Mouse (Mus musculus) thymus, postnatal 0 days (tissue): Measurements from ENCODE around the gene Anxa6. TPM values are rescaled to one million over a fixed set of nuclear protein-coding genes. Genes with fewer than 3 reads are reported as not detected.

ENCODE experiments used
- DNase-seq: peaks from one replicate; pipeline ENCODE4 v3.0.0-alpha.2; 2015; ENCODE audit warnings: low spot score
- polyA plus RNA-seq: library from polyadenylated mRNA; unstranded; fragments of >200 nt; fragmentation: Nextera tagmentation; extraction: Ambion mirVana; gene quantifications from 2 replicates; pipeline ENCODE4 v1.2.1, GENCODE M21; 2015

Anxa6 gene
- polyA plus RNA-seq, 1 experiment from 2014 or later = 131 TPM

DNA sequence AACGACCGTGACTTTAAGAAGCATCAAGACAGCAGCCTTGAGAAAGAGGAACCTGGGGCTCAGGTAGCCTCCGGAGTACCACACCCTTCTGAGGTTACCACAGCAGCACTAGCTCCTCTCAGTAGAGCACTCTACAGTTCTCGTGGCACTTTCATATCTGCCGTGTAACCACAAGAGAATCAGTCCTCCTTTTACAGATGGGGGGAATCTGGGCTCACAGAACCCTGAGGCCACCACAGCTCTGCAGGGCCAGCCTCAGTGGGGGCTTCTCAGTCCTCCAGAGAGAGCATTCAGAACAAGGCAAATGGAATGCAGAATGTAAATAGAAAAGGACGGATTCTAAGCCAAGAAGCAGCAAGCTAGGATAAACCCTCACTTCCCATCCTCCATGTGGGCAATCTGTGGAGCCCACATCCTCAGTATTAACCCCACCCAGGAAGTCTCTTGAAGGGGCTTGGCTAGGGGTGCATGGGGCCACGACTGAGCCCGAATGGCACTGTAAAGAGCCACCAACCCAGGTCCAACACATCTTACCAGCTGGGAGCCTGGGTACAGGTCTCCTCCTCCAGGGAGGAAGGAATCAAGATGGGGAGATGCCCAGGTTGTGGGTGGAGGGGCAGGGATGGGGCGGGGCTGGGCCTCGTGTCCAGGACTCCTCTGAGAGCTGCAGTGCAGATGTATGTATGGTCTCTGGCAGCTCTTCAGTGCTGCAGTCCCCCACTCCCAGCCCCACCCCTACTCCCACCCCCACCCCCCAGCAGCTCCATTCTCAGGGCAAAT lies 1.8 kb downstream of the Anxa6 start:
- DNase-seq = peak; percentile 23

DNA sequence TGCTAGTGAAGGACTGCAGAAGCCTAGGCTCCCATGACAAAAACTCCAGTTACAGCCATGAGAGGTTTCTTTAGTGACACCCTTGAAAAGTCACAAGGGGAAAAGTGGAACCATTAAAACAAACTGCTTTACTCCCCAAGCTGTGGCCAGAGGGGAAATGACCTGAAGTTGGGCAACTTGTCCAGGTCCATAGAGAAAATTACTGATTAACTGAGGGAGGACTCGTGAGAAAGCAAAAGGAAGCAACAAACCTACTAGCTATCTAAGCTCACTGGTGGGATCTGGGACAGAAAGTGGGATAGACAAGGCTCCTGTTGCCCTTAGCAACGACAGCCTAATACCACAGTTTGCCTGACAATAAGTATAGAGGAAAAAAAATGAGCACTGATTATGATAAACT lies 4.7 kb downstream of the Anxa6 start:
- no peak for DNase-seq

DNA sequence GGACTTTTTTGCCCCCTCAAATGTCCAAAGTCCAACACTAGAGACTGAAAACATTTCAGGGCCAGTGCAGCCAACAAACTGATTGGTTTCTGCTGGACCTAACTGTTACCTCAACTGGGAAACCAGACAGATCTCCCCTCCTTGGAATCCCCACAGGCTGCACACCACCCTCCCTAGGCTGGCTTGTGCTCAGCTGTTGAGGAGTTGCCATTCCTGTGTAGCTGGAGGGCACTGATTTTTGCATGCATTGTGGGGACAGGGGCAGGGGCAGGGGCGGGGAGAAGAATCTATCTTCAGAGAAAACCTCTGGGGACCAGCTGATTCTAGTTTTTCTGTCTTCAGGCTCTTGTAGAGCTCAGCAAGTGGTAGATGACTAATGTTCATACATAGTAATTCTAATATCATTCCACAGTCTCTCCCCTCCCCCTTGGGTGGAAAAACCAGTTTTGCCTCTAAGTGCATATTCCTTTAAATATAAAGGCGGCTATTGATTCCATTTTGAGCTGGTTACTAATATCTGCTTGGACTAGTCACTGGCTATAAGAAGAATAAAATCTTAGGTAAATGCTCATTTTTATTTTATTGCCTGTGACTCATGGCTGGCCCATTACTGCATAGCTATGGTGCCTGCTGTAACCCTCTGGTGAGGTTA lies 5.9 kb downstream of the Anxa6 start:
- no peak for DNase-seq

DNA sequence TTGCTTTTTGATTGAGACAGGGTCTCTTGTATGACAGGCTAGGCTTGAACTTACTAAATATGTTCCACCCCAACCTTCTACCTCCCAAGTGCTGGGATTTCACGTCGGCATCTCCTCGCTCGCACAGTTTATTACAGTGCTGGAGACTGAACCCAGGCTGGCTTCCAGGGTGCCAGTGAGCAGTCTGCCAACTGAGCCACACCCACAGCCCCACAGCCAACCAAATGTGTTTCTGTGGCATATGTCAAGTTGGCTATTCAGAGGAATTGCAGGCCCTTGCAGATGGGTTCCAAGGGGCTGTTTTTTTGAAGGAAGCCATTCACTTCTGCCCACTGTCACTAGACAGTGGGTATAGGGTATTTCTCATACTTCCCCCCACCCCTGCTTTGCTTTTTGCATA lies 7.3 kb downstream of the Anxa6 start:
- no peak for DNase-seq

DNA sequence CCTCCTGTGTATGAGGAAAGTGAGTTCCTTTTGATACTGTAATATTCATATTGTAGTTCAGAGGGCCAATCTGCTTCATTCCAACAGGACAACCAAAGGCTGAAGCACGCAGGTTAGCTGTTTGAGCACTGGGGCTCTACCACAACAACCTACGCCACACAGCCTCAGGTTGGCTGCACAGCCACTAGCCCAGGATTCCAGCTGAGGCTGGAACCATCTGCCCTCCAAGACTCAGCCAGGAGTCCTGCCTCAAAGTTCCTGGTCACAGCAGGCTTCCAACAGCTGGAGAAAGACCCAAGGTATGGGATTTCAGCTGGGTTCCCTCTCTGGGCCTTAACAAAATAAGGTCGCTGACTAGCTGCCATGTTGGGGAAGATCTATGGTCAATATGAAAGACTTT lies 9.7 kb downstream of the Anxa6 start:
- DNase-seq = no peak

DNA sequence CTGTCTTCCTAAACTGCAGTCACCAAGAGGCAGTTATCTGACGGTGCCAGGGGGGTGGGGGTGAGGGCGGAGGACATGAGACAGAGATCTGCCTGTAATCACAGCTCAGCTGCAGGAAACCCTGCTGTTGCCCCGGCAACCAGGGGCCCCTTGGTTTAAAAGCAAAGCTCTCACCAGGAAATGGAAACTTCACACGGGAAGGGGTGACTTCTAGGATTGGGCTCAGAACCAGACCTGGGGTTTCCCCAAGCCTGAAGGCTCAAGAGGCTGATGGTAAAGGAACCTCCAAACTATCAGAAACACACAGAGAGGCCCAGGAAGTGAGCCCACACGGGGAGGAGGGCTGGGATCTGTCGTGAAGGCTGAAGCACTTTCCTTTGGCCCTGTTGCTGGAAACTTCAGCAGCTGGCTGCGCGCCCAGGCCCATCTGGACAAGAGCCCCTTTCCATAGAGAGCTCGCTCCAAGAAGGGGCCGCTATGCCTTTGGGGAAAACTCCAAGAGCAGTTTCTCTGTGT lies 10.1 kb downstream of the Anxa6 start:
- peak; percentile 96 for DNase-seq

DNA sequence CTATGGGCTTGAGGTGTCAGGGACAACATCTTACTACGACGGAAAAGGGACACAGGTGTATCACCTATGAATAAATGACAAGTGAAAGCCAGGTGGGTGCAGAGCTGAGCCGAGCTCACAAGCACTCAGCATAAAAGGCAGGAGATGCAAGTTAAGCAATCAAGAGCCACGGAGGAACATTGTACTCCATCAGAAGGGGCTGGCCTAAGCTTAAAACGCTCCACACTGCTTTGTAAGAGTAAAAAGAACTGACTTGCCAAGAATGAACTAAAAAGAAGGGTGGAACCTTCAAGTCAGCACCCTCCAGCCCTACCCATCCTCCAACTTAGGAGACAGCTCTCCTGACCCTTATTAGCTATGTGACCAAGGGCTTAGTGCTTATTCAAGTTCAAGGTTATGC lies 10.7 kb downstream of the Anxa6 start:
- peak; percentile 8 for DNase-seq

DNA sequence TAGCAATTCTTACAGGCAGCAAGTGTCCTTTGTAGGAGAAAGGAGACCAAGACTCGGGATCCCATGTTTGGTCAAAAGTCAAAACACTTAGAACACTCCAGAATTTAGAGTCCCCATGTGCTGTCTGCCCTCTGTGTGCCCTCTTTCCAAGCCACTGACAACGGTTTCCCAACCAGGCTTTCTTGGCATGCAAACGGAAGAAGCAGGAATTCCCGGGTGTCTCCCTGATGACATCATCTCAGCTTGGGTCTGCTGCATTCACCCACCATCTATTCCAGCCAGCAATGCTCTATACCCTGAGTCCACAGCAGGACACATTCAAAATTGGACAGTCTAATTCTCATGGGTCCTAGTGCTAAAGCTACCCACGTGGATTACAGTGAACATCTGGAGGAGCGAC lies 11.4 kb downstream of the Anxa6 start:
- DNase-seq = no peak

DNA sequence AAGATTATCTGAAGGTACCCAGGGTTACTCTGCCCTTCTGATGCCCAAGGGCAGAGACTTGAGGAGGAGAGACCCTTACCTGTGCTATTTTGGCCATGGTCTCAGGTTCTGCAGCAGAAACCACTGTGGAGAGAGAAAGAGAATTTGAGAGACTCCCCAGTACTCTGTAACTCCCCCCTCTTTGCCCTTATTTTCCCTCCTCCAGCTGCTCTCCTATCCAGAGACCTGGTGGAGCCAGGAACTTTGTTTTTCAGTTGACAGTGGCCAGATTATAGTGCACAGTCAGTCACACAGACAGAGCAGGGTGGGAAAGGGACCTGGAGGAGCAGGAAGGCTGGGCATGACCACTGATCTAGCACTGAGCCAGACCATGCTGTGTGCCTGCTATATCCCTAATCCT lies 11.8 kb downstream of the Anxa6 start:
- no peak for DNase-seq

DNA sequence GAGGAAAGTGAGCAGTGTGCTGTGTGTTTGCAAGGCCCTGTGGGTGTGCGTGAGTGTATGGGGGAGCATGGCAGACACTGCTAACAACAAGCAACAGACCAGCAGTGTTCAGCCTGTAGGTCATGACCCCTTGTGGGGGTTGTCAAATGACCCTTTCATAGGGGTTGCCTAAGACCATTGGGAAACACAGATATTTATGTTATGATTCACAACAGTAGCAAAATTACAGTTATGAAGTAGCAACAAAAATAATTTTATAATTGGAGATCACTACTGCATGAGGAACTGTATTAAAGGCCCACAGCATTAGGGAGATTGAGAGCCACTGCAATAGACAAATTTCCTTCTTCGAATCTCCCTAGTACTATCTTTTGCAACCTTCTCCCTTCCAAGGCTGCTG lies 13.5 kb downstream of the Anxa6 start:
- no peak for DNase-seq

DNA sequence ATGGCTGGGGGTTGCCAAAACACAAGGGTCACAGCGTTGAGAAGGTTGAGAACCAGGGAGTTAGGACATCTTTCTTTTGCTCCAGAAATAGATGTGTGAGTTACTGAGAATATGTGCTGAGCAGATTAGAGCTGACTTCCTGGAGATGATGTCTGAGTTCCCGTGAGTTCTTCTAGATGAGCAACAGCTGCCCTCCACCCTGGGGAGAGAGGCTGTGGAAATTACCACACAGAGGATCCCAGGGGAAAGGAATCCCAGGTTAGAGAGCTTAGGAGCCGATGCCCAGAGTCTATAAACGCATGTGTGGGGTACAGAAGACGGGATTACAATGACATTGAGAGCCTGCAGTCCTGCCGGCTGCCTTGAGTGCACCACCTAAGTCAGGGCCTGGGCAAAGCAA lies 15.2 kb downstream of the Anxa6 start:
- DNase-seq = no peak

DNA sequence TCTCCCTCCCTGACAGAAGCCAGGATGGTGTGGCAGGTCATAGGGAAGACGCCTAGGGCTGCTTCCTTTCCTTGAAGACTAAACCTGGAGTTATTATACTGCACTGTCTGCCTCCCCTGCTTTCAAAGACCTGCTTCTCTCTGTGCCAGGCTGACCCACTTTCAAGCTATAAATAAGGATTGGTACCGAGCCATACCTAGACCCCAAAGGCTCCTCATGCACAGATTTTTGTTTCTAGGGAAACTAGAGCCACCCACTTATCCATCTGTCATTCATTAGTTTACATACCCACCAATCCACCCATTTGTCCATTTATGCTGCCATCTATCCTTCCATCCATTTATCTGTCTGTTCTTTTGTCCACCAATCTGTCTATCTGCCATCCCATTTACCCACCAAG lies 16.0 kb downstream of the Anxa6 start:
- no peak for DNase-seq

DNA sequence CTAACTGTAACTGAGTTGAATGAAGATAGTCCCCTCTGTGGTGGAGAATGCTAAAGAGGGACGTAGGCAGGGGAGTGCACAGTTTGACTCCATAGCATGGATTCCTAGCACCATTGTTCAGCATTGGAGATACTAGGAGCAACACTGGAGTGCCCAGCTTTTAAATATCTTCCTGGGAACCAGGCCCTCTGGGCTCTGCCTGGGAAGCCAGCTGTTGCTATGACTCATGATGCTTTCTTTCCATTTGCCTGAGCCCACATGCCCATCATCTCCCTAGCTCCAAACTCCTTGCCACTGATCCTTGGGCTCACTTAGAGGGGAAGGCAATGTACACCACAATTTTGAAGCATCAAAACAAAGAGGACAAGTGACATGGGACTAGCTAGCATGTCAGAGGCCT lies 16.5 kb downstream of the Anxa6 start:
- DNase-seq = no peak

DNA sequence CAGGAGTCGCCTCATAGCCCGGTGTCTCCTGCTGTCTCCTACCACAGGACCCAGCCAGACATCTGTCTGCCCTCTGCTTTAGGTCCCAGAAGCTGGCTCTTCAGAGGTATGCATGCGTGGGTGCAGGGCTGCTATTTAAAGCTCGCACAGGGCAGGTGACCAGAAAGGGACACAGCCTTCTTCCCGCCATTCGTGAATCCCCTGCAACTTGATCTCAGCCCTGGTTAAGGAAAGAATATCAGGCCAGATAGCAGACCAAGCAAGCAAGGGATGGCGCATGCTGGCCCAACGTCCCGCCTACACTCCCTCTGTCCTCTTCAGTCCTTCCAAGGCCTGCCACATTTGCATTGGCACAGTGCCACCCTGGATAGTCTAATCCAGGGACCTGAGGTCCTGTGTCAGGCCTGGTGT lies 17.4 kb downstream of the Anxa6 start:
- no peak for DNase-seq

DNA sequence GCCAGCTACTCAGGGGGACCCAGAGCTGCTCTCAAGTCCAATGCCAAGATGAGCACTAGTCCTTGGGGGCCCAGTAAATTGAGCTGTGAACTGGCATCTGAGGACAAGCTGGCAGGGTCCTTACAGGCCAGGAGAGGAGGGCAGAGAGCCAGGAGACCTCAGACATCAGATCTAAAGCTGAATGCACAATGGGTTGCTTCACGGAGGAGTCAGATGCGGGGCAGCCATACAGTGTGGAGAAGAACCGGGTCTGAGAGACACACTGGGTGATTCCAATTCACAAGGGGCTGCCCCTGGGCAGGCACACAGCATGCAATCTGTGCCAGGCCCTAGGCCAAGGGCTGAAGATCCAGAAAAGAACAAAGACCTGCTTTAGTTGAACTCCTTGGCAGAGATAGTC lies 18.0 kb downstream of the Anxa6 start:
- DNase-seq = no peak

DNA sequence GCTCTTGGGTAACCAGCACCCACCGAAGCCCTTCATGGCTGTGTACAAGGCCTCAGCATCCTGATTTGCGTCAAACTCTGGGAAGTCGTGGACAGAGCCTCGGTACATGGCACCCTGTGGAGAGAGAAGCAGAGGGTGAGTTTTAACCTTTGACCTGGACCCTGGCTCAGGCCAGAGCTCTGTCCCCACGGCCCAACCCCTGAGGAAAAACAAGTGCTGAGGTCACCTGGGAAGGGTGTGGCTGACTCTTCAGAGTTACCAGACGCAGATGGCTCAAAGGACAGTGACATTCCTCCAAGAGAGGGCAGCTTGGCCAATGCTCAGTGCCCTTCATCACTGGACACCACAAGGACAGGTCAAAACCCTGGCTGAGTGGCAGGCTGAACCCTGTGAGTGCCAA lies 19.4 kb downstream of the Anxa6 start:
- DNase-seq = no peak

DNA sequence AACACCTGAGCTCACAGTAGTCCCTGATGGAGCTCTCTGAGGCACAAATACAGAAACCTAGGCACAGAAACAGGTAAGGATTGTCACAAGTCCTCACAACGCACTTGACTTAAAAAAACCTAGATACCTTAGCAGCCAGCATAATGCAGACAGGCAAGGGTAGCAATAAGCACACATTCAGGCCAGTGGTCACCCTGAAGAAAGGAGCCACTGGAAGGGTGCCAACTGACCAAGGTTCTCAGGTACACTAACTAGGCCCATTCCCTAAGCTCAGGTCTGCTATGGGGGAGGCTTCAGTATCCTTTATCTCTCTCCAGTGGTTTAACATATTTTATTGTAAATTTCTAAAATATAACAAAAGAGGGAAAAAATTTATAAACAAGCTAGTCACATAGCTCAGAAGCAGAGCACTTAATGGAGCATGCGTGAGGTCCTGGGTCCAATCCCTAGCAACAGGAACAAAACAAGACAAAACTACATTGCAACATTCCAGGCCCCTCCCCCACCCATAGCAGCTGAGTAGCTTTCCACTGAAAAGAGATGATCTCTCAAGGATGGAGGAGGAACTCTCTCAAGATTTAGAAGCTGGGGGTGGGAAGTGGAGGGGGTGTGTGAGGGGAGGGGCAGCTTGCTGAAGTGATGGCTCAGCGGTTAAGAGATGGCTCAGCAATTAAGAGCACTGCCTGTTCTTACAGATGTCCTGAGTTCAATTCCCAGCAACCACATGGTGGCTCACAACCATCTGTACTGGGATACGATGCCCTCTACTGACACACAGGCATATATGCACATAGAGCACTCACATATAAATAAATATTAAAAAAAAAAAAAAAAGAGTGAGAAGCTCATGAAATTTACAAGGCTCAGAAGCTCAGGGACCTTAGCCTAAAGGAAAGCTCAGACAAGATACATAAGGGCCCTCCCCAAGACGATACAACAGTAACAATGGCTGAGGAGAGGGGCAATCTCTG lies 20.4 kb downstream of the Anxa6 start:
- no peak for DNase-seq

DNA sequence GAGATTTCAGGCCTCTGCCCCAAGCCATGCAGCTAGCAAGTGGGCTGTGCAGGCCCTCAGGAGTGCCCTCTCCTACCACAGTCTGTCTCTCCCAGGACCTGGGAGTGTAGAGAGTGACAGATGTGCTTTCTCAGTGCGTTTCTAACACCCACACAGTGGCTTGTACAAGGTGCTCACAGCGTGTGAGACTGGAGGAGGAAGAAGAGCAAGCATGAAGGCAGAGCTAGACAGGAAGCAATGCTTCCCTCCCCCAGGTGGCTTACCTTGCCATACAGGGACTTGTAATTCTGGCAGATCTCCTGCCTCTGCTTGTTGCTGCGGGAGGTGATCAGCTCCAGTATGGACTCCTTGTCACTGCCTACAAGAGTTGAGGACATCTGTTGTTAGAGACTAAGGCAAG lies 21.8 kb downstream of the Anxa6 start:
- DNase-seq = no peak

DNA sequence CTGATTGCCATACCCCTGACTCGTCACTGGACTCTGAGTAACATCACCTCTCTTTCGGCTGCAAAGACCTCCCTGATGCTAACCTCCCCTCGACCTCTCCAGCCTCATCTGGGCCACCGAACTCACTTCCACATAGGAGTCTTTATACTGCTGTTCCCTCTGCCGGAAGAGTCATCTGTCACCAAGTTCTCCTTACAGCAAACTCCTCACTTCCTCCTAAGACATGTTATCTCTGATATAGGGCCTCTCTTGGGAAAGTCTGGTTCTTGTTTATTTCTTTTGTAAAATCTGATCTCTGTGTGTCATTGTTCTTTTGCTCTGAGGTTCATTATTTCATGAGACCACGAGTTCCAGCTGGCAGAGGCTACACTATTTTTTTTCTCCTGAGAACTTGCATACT lies 25.0 kb downstream of the Anxa6 start:
- DNase-seq = no peak

DNA sequence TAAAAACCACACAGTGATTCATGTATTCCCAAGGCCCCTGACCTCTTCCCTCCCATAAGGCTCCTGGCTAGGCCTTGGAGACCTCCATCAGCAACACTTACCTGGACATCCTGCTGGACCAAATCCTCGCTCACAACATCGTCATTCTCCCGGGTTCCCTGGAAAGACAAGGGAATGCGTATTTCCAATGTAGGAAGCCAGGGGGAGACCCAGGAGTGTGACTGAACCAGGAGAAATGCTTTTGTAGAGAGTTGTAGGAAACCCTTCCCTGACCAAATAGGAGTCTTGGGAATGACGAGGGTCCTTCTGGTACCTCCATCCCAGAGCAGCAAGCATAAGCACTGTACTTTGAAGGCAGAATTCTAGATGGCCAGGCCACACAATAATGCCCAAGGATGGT lies 27.6 kb downstream of the Anxa6 start:
- no peak for DNase-seq

DNA sequence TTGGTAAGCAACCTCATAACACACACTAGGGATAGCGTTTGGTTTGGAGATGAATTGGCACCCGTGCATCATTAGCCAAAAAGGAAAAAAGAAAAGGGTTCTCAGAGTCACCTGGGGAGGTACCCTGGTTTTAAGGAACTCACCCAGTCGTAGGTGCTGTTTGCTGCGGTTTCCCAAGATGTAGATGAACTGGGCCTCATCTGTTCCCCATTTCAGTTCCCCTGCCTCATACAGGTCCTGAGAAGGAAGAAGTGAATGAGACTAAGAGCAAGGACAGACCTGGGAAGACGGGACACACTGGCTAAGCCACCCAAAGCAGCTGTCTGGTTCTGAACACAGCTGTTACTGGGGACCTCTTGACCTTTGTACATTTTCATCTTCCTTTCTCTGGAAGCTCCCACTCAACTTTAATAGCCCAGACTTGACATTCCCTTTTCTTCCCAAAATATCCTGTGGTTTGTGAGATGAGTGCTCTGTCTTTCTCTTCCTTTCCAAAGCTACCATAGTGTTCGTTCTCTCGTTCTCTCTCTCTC lies 28.2 kb downstream of the Anxa6 start:
- DNase-seq = no peak

DNA sequence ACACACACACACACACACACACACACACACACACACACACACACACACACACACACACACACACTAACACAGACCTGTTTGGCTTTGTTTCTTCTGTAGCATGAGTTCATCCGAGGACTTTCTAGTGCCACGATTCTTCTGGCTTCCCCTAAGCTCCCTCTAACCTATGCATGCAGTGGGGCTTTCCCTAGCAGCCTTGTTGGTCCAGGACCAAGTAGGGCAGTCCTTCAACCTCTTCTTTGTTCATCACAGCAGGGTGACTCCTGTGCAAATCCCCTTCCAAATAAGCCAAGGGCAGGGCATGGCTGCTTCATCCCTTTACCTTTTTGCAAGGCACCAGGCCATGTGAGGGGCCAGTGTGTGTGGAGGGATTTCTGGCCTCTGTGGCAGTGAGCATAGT lies 34.5 kb downstream of the Anxa6 start:
- no peak for DNase-seq
